Mouse (Mus musculus): Measurements from ENCODE around the gene Mbd3. TPM values are rescaled to one million over a fixed set of nuclear protein-coding genes. Genes with fewer than 3 reads are reported as not detected.
A peak's percentile ranks its signal among the peaks of the same experiment; 100 is the strongest.

Gene Mbd3
- polyA plus RNA-seq, 1 experiment from 2014 or later = 351 TPM

GRCm38 (mm10) chr10:80369995-80370747 lies 29.2 kb downstream of the Mbd3 start:
- Histone ChIP-seq H3K4me3 (no peak overlapping the region), H3K9me3 (replicated peaks) (peaks cover 7% of the 10 kb centered on the region), H3K27me3 (ENCODE audit: low read depth, poor library complexity, severe bottlenecking) (peaks cover 28% of the 10 kb centered on the region), H3K4me1 (peaks cover 14% of the 10 kb centered on the region), H3K36me3 (no peaks in the 10 kb centered on the region), H3K27ac (replicated peaks) (no peak overlapping the region)
- no peak for DNase-seq (ENCODE audit: low spot score)
- 82% methylated on average over 21 of the region's 21 CpGs for WGBS

- no peak for DNase-seq (ENCODE audit: low spot score)
- Histone ChIP-seq H3K9me3 (replicated peaks) (peaks cover 7% of the 10 kb centered on the region), H3K27ac (replicated peaks) (no peak overlapping the region), H3K4me1 (peaks cover 24% of the 10 kb centered on the region), H3K4me3 (no peak overlapping the region), H3K36me3 (no peaks in the 10 kb centered on the region), H3K27me3 (ENCODE audit: low read depth, poor library complexity, severe bottlenecking) (peaks cover 42% of the 10 kb centered on the region)
- WGBS = 86% methylated on average over 6 of the region's 6 CpGs
These were observed 31.0 kb downstream of the Mbd3 start for GRCm38 (mm10) chr10:80368392-80368791.

- H3K4me3 ChIP-seq = no peak overlapping the region
- peaks cover 7% of the 10 kb centered on the region for H3K9me3 ChIP-seq (replicated peaks)
- no peaks in the 10 kb centered on the region for H3K36me3 ChIP-seq
- H3K27ac ChIP-seq (replicated peaks) = no peak overlapping the region
- 70% methylated on average over 5 of the region's 5 CpGs for WGBS
- DNase-seq (ENCODE audit: low spot score) = no peak
- peaks cover 44% of the 10 kb centered on the region for H3K27me3 ChIP-seq (ENCODE audit: low read depth, poor library complexity, severe bottlenecking)
- peaks cover 25% of the 10 kb centered on the region for H3K4me1 ChIP-seq
These were observed 31.4 kb downstream of the Mbd3 start for GRCm38 (mm10) chr10:80367954-80368353.

GRCm38 (mm10) chr10:80365736-80366135 lies 33.6 kb downstream of the Mbd3 start:
- peaks cover 12% of the 10 kb centered on the region for H3K4me1 ChIP-seq
- H3K36me3 ChIP-seq = no peaks in the 10 kb centered on the region
- WGBS = 74% methylated on average over 6 of the region's 6 CpGs
- no peak overlapping the region for H3K27ac ChIP-seq (replicated peaks)
- H3K9me3 ChIP-seq (replicated peaks) = peaks cover 7% of the 10 kb centered on the region
- peaks cover 50% of the 10 kb centered on the region for H3K27me3 ChIP-seq (ENCODE audit: low read depth, poor library complexity, severe bottlenecking)
- no peak overlapping the region for H3K4me3 ChIP-seq
- no peak for DNase-seq (ENCODE audit: low spot score)

GRCm38 (mm10) chr10:80363734-80364133 lies 35.6 kb downstream of the Mbd3 start:
- 26% methylated on average over 6 of the region's 6 CpGs for WGBS
- Histone ChIP-seq H3K4me1 (peaks cover 13% of the 10 kb centered on the region), H3K9me3 (replicated peaks) (peaks cover 6% of the 10 kb centered on the region), H3K27ac (replicated peaks) (no peak overlapping the region), H3K4me3 (peak overlapping the region; percentile 7; the same call in 1 of the 2 replicates), H3K27me3 (ENCODE audit: low read depth, poor library complexity, severe bottlenecking) (peaks cover 70% of the 10 kb centered on the region), H3K36me3 (no peaks in the 10 kb centered on the region)
- DNase-seq (ENCODE audit: low spot score) = no peak

- DNase-seq (ENCODE audit: low spot score) = no peak
These were observed 41.2 kb downstream of the Mbd3 start for GRCm38 (mm10) chr10:80357994-80358639.

GRCm38 (mm10) chr10:80357336-80357735 lies 42.0 kb downstream of the Mbd3 start:
- Histone ChIP-seq H3K9me3 (replicated peaks) (no peaks in the 10 kb centered on the region), H3K27me3 (ENCODE audit: low read depth, poor library complexity, severe bottlenecking) (peaks cover 94% of the 10 kb centered on the region), H3K36me3 (no peaks in the 10 kb centered on the region), H3K4me1 (peaks cover 36% of the 10 kb centered on the region), H3K27ac (replicated peaks) (no peak overlapping the region), H3K4me3 (no peak overlapping the region)
- no peak for DNase-seq (ENCODE audit: low spot score)
- WGBS = 35% methylated on average over 7 of the region's 7 CpGs

More at GRCm38 (mm10) chr10:80357994-80358639, 41.2 kb downstream of the Mbd3 start:
- H3K9me3 ChIP-seq (replicated peaks) = no peaks in the 10 kb centered on the region
- no peaks in the 10 kb centered on the region for H3K36me3 ChIP-seq
- H3K4me1 ChIP-seq = peaks cover 38% of the 10 kb centered on the region
- 6% methylated on average over 31 of the region's 31 CpGs for WGBS
- peaks cover 94% of the 10 kb centered on the region for H3K27me3 ChIP-seq (ENCODE audit: low read depth, poor library complexity, severe bottlenecking)
- peak overlapping the region; percentile 36 for H3K4me3 ChIP-seq
- no peak overlapping the region for H3K27ac ChIP-seq (replicated peaks)

- no peak overlapping the region for H3K27ac ChIP-seq (replicated peaks)
- H3K27me3 ChIP-seq (ENCODE audit: low read depth, poor library complexity, severe bottlenecking) = peaks cover 100% of the 10 kb centered on the region
These were observed 42.6 kb downstream of the Mbd3 start for GRCm38 (mm10) chr10:80356737-80357136.

GRCm38 (mm10) chr10:80356001-80356682 lies 43.2 kb downstream of the Mbd3 start, which contains the start of gene Plk5:
Plk5 (plus strand) TSS chr10:80356459.
- DNase-seq (ENCODE audit: low spot score) = no peak
- Histone ChIP-seq H3K4me1 (peaks cover 36% of the 10 kb centered on the region), H3K4me3 (peak within 1 kb of the TSS; percentile 47), H3K27me3 (ENCODE audit: low read depth, poor library complexity, severe bottlenecking) (peaks cover 100% of the 10 kb centered on the region), H3K36me3 (no peaks in the 10 kb centered on the region), H3K27ac (replicated peaks) (no peak within 1 kb of the TSS; the same call in 1 of the 2 replicates), H3K9me3 (replicated peaks) (no peaks in the 10 kb centered on the region)
- WGBS = under 1% methylated on average over 53 of the region's 53 CpGs

More at GRCm38 (mm10) chr10:80356737-80357136, 42.6 kb downstream of the Mbd3 start:
- 2% methylated on average over 34 of the region's 34 CpGs for WGBS
- no peaks in the 10 kb centered on the region for H3K36me3 ChIP-seq
- peaks cover 36% of the 10 kb centered on the region for H3K4me1 ChIP-seq
- DNase-seq (ENCODE audit: low spot score) = no peak
- H3K4me3 ChIP-seq = peak overlapping the region; percentile 47
- no peaks in the 10 kb centered on the region for H3K9me3 ChIP-seq (replicated peaks)

- Histone ChIP-seq H3K9me3 (replicated peaks) (no peaks in the 10 kb centered on the region), H3K4me3 (peak overlapping the region; percentile 47; the same call in 1 of the 2 replicates), H3K27me3 (ENCODE audit: low read depth, poor library complexity, severe bottlenecking) (peaks cover 100% of the 10 kb centered on the region), H3K36me3 (no peaks in the 10 kb centered on the region), H3K27ac (replicated peaks) (no peak overlapping the region), H3K4me1 (peaks cover 38% of the 10 kb centered on the region)
- WGBS = 9% methylated on average over 9 of the region's 9 CpGs
- DNase-seq (ENCODE audit: low spot score) = no peak
These were observed 43.9 kb downstream of the Mbd3 start for GRCm38 (mm10) chr10:80355431-80355830.

- WGBS = 69% methylated on average over 8 of the region's 8 CpGs
- H3K36me3 ChIP-seq = no peaks in the 10 kb centered on the region
These were observed 46.6 kb downstream of the Mbd3 start for GRCm38 (mm10) chr10:80352727-80353126.

GRCm38 (mm10) chr10:80351896-80352295 lies 47.5 kb downstream of the Mbd3 start:
- Histone ChIP-seq H3K4me3 (no peak overlapping the region), H3K4me1 (peaks cover 48% of the 10 kb centered on the region), H3K36me3 (no peaks in the 10 kb centered on the region), H3K27ac (replicated peaks) (no peak overlapping the region), H3K27me3 (ENCODE audit: low read depth, poor library complexity, severe bottlenecking) (peaks cover 100% of the 10 kb centered on the region), H3K9me3 (replicated peaks) (no peaks in the 10 kb centered on the region)
- 23% methylated on average over 11 of the region's 11 CpGs for WGBS
- no peak for DNase-seq (ENCODE audit: low spot score)

More at GRCm38 (mm10) chr10:80352727-80353126, 46.6 kb downstream of the Mbd3 start:
- Histone ChIP-seq H3K27ac (replicated peaks) (no peak overlapping the region), H3K4me3 (no peak overlapping the region), H3K4me1 (peaks cover 52% of the 10 kb centered on the region), H3K9me3 (replicated peaks) (no peaks in the 10 kb centered on the region), H3K27me3 (ENCODE audit: low read depth, poor library complexity, severe bottlenecking) (peaks cover 100% of the 10 kb centered on the region)
- DNase-seq (ENCODE audit: low spot score) = no peak

Measured in midbrain, embryonic 10.5 days (tissue).